25 mouse cellular contexts compared by ENCODE assay signal in genomic region chr7:45551512-45551883, GRCm38 (mm10). TPM values are rescaled to one million over a fixed set of nuclear protein-coding genes. Genes with fewer than 3 reads are reported as not detected.
"Had no signal": no experiment of that assay in that cellular context is flagged by ENCODE, and none has a peak within 500 bp of the region (broad histone marks: within the 10 kb centered on the region; RNA-seq: fewer than 3 reads in every experiment).

No protein-coding gene starts in this region.

- H3K36me3 ChIP-seq: heart, embryonic 12.5 days; hindbrain, embryonic 13.5 days; hindbrain, embryonic 15.5 days; kidney, embryonic 15.5 days; limb, embryonic 13.5 days; limb, embryonic 15.5 days; liver, embryonic 12.5 days had no signal

- H3K9me3 ChIP-seq: heart, embryonic 12.5 days; hindbrain, embryonic 13.5 days; hindbrain, embryonic 15.5 days; kidney, embryonic 15.5 days; limb, embryonic 13.5 days; limb, embryonic 15.5 days; liver, embryonic 12.5 days had no signal

- H3K9ac ChIP-seq: heart, embryonic 12.5 days; hindbrain, embryonic 13.5 days; hindbrain, embryonic 15.5 days; kidney, embryonic 15.5 days; limb, embryonic 13.5 days; limb, embryonic 15.5 days; liver, embryonic 12.5 days; liver, embryonic 14.5 days had no signal

- H3K4me2 ChIP-seq: heart, embryonic 12.5 days; hindbrain, embryonic 13.5 days; hindbrain, embryonic 15.5 days; kidney, embryonic 15.5 days; limb, embryonic 13.5 days; limb, embryonic 15.5 days; liver, embryonic 12.5 days had no signal

- H3K27ac ChIP-seq: heart, adult 2 months; hindbrain, embryonic 13.5 days; hindbrain, embryonic 15.5 days; hindbrain, postnatal 0 days; kidney, embryonic 15.5 days; kidney, postnatal 0 days; limb, embryonic 13.5 days; limb, embryonic 15.5 days; liver, embryonic 12.5 days; liver, embryonic 14.5 days had no signal

- DNase-seq: gastrocnemius, adult 2 months; gastrocnemius, postnatal 14 days; gastrocnemius, postnatal 36 days; heart, adult 11 months; heart, adult 2 months; heart, postnatal 10 days; kidney, adult 11 months; kidney, adult 2 months; kidney, adult 9 months; kidney, postnatal 14 days; kidney, postnatal 36 days; layer of hippocampus, adult 9-11 months; layer of hippocampus, postnatal 36 days had no signal

- H3K4me1 ChIP-seq: hindbrain, embryonic 13.5 days; hindbrain, embryonic 15.5 days; limb, embryonic 13.5 days had no signal

- H3K4me3 ChIP-seq: gastrocnemius, adult 2 months; heart, adult 2 months; heart, embryonic 12.5 days; hindbrain, embryonic 13.5 days; hindbrain, embryonic 15.5 days; kidney, embryonic 15.5 days; limb, embryonic 13.5 days; limb, embryonic 15.5 days; liver, embryonic 12.5 days had no signal

- H3K27me3 ChIP-seq: hindbrain, embryonic 13.5 days; hindbrain, embryonic 15.5 days; kidney, embryonic 15.5 days; limb, embryonic 13.5 days; limb, embryonic 15.5 days had no signal

- ATAC-seq: hindbrain, postnatal 0 days; intestine, embryonic 16.5 days; liver, embryonic 12.5 days had no signal

RNA-seq across cellular contexts. Expression of gene Hsd17b14, which starts 3.2 kb away (rescaled TPM):
- polyA plus RNA-seq: liver, adult 2 months had no signal
